Mouse (Mus musculus) heart, postnatal 0 days (tissue): Measurements from ENCODE around the gene Ccdc115. TPM values are rescaled to one million over a fixed set of nuclear protein-coding genes. Genes with fewer than 3 reads are reported as not detected.

ENCODE experiments used
- ATAC-seq: fragments of 200-750 bp; cut with Nextera tagmentation; 2 replicates; pipeline ENCODE4 v1.8.0; 2017; ENCODE audit warnings: low read depth, moderate number of reproducible peaks, moderate library complexity; ENCODE audit not compliant: insufficient read depth
- DNase-seq: peaks from one replicate; pipeline ENCODE4 v3.0.0-alpha.2; 2016; ENCODE audit warnings: low spot score
- H3K27ac ChIP-seq: fragments of 300-500 bp; sonication (generic); 2 replicates; pipeline ENCODE4 v1.5.1; 2014; ENCODE audit warnings: low read depth, mild to moderate bottlenecking
- H3K27me3 ChIP-seq: fragments of 300-500 bp; sonication (generic); 2 replicates; pipeline ENCODE4 v1.6.1; 2014; ENCODE audit warnings: low read length, mixed read lengths; ENCODE audit not compliant: control insufficient read depth, insufficient read depth
- H3K36me3 ChIP-seq: fragments of 300-500 bp; sonication (generic); replicated peaks from 2 replicates; pipeline ENCODE4 v1.6.1; 2014; ENCODE audit warnings: low read length, mixed read lengths; ENCODE audit not compliant: control insufficient read depth, insufficient read depth
- H3K4me1 ChIP-seq: fragments of 300-500 bp; sonication (generic); 2 replicates; pipeline ENCODE4 v1.6.1; 2014; ENCODE audit warnings: antibody characterized with exemption; ENCODE audit not compliant: control insufficient read depth, insufficient read depth
- H3K4me2 ChIP-seq: fragments of 300-500 bp; sonication (generic); 2 replicates; pipeline ENCODE4 v1.6.1; 2014; ENCODE audit warnings: low read depth, mild to moderate bottlenecking, low read length, moderate library complexity
- H3K4me3 ChIP-seq: fragments of 300-500 bp; sonication (generic); 2 replicates; pipeline ENCODE4 v1.5.1; 2014; ENCODE audit warnings: low read depth, low read length
- H3K9ac ChIP-seq: fragments of 300-500 bp; sonication (generic); replicated peaks from 2 replicates; pipeline ENCODE4 v1.6.1; 2014; ENCODE audit warnings: low read depth, low read length, mixed read lengths
- H3K9me3 ChIP-seq: fragments of 300-500 bp; sonication (generic); replicated peaks from 2 replicates; pipeline ENCODE4 v1.6.1; 2016; ENCODE audit warnings: low read length; ENCODE audit not compliant: control insufficient read depth
- CTCF ChIP-seq: IDR thresholded peaks from 2 replicates; pipeline ENCODE4 v1.5.1; 2016; ENCODE audit warnings: antibody characterized with exemption, control low read depth, low read depth
- EP300 ChIP-seq: IDR thresholded peaks from 2 replicates; pipeline ENCODE4 v1.6.1; 2016; ENCODE audit warnings: antibody characterized with exemption, low read depth
- WGBS: fragments of 180-500 bp; shearing (Covaris S2); extraction: QIAGEN DNeasy Blood & Tissue Kit; methylation state at CpG from one replicate; pipeline ENCODE4 v1.1.7; 2014; 5-methylcytosine and 5-hydroxymethylcytosine counted together
- polyA plus RNA-seq: library from polyadenylated mRNA; unstranded; fragments of >200 nt; fragmentation: Nextera tagmentation; extraction: Ambion mirVana; gene quantifications from 2 replicates; pipeline ENCODE4 v1.2.1, GENCODE M21; 2015
- total RNA-seq: library from RNA; depleted of rRNA; stranded (reverse); fragments of >200 nt; gene quantifications from 2 replicates; pipeline ENCODE4 v1.2.3, GENCODE M21; 2014; ENCODE audit warnings: low replicate concordance; rRNA removed

Gene Ccdc115
- total RNA-seq (29.2 and 30.5 TPM in 2 replicates), polyA plus RNA-seq (29.7 and 32.4 TPM in 2 replicates)

- Histone ChIP-seq H3K4me2 (peak within 1 kb of the TSS; percentile 94), H3K27me3 (no peaks in the 10 kb centered on the region), H3K36me3 (peaks cover 19% of the 10 kb centered on the region), H3K9ac (peak within 1 kb of the TSS; percentile 72), H3K4me1 (peaks cover 10% of the 10 kb centered on the region), H3K9me3 (no peaks in the 10 kb centered on the region), H3K4me3 (peak within 1 kb of the TSS; percentile 61), H3K27ac (peak within 1 kb of the TSS; percentile 77)
- DNase-seq (peak; percentile 100), ATAC-seq (peak; percentile 94)
- WGBS, result under 1% methylated on average over 48 of the region's 48 CpGs
- peak; percentile 27 for TF ChIP-seq EP300
- TF ChIP-seq CTCF, result no peak
Measured at GRCm38 (mm10) chr1:34439215-34439960, at the start of gene Ccdc115, which contains the start of gene Imp4. Gene Ccdc115 (minus strand): TSS chr1:34439672. Gene Imp4 (plus strand): TSS chr1:34439851.

GRCm38 (mm10) chr1:34487383-34487782 is 47.9 kb upstream of the Ccdc115 start:
- ATAC-seq (no peak), DNase-seq (no peak)
- WGBS, result 87% methylated on average over 3 of the region's 3 CpGs
- Histone ChIP-seq H3K4me3 (no peak overlapping the region), H3K27me3 (no peaks in the 10 kb centered on the region), H3K9ac (no peak overlapping the region), H3K27ac (no peak overlapping the region), H3K9me3 (no peaks in the 10 kb centered on the region), H3K36me3 (no peaks in the 10 kb centered on the region), H3K4me1 (0 out of 2 replicates have a peak, but pooled peaks cover 4% of the 10 kb centered on the region), H3K4me2 (no peak overlapping the region)
- TF ChIP-seq EP300 (no peak), CTCF (no peak)

GRCm38 (mm10) chr1:34485461-34486188 is 46.2 kb upstream of the Ccdc115 start:
- no peak for ATAC-seq
- no peaks in the 10 kb centered on the region for H3K36me3 ChIP-seq
- H3K4me2 ChIP-seq, result peak overlapping the region; percentile 61
- 0 out of 2 replicates have a peak, but pooled peaks cover 8% of the 10 kb centered on the region for H3K4me1 ChIP-seq
- no peak for TF ChIP-seq EP300
- peak; percentile 70 for TF ChIP-seq CTCF
- H3K9ac ChIP-seq, result no peak overlapping the region
- 6% methylated on average over 25 of the region's 25 CpGs for WGBS
- peak; percentile 46 for DNase-seq
- peak overlapping the region; percentile 24 for H3K4me3 ChIP-seq
- no peaks in the 10 kb centered on the region for H3K27me3 ChIP-seq
- H3K27ac ChIP-seq, result no peak overlapping the region
- H3K9me3 ChIP-seq, result no peaks in the 10 kb centered on the region

- peak; percentile 19 for DNase-seq
- WGBS, result 60% methylated on average over 10 of the region's 10 CpGs
- Histone ChIP-seq H3K4me3 (no peak overlapping the region), H3K9me3 (no peaks in the 10 kb centered on the region), H3K4me1 (peaks cover 14% of the 10 kb centered on the region; the same call in 1 of the 2 replicates), H3K27ac (no peak overlapping the region), H3K27me3 (no peaks in the 10 kb centered on the region), H3K9ac (no peak overlapping the region), H3K4me2 (no peak overlapping the region), H3K36me3 (no peaks in the 10 kb centered on the region)
- TF ChIP-seq EP300 (no peak), CTCF (no peak)
- ATAC-seq, result peak; percentile 33; the same call in 1 of the 2 replicates
Measured at GRCm38 (mm10) chr1:34484470-34484869, 45.0 kb upstream of the Ccdc115 start.

GRCm38 (mm10) chr1:34481920-34482669 is 42.6 kb upstream of the Ccdc115 start:
- DNase-seq, result no peak
- H3K9me3 ChIP-seq, result no peaks in the 10 kb centered on the region
- peaks cover 24% of the 10 kb centered on the region for H3K4me1 ChIP-seq
- no peak overlapping the region for H3K4me3 ChIP-seq
- no peak overlapping the region for H3K27ac ChIP-seq
- no peak for TF ChIP-seq EP300
- no peak for TF ChIP-seq CTCF
- ATAC-seq, result no peak
- no peaks in the 10 kb centered on the region for H3K27me3 ChIP-seq
- no peak overlapping the region for H3K9ac ChIP-seq
- 62% methylated on average over 5 of the region's 5 CpGs for WGBS
- H3K4me2 ChIP-seq, result no peak overlapping the region
- H3K36me3 ChIP-seq, result no peaks in the 10 kb centered on the region
